Mouse (Mus musculus) E14TG2a.4 (cell line): ENCODE measurements around the gene Tnfaip2.

Source experiments
- CTCF ChIP-seq: conservative IDR thresholded peaks from 2 replicates; pipeline ENCODE4 v1.5.1; 2014; ENCODE audit warnings: low read length
- POU5F1 ChIP-seq: IDR thresholded peaks from 2 replicates; pipeline ENCODE4 v1.6.1; 2014; ENCODE audit warnings: low read length, borderline replicate concordance

- peak; percentile 82 for TF ChIP-seq CTCF
- TF ChIP-seq POU5F1: no peak
These were observed 37.6 kb downstream of the Tnfaip2 start for GRCm38 (mm10) chr12:111479917-111480316.
